Mouse (Mus musculus): ENCODE data around the gene Styxl1.

The Styxl1 gene

GRCm38 (mm10) chr5:135697711-135698111 lies 80.5 kb downstream of the Styxl1 start:
- no peak for DNase-seq (ENCODE audit: low read depth, low spot score)

Data from telencephalon, adult 2 months (tissue).